Mouse (Mus musculus): ENCODE results near the gene Fancg. TPM values are rescaled to one million over a fixed set of nuclear protein-coding genes. Genes with fewer than 3 reads are reported as not detected.

Gene Fancg
- 10 to 100 TPM in 1 of 2 experiments, 1 to 10 TPM in 1; 9.8 to 13.8 TPM for total RNA-seq (2021)
- long read RNA-seq, transcript Fancg-201 (14 exons, 2,771 nt), result major isoform, 8 of 16 reads
- long read RNA-seq, partial matches to known transcripts, result 1 of 16 reads
- long read RNA-seq, other reads (novel, unspliced or antisense), result 7 of 16 reads

DNA sequence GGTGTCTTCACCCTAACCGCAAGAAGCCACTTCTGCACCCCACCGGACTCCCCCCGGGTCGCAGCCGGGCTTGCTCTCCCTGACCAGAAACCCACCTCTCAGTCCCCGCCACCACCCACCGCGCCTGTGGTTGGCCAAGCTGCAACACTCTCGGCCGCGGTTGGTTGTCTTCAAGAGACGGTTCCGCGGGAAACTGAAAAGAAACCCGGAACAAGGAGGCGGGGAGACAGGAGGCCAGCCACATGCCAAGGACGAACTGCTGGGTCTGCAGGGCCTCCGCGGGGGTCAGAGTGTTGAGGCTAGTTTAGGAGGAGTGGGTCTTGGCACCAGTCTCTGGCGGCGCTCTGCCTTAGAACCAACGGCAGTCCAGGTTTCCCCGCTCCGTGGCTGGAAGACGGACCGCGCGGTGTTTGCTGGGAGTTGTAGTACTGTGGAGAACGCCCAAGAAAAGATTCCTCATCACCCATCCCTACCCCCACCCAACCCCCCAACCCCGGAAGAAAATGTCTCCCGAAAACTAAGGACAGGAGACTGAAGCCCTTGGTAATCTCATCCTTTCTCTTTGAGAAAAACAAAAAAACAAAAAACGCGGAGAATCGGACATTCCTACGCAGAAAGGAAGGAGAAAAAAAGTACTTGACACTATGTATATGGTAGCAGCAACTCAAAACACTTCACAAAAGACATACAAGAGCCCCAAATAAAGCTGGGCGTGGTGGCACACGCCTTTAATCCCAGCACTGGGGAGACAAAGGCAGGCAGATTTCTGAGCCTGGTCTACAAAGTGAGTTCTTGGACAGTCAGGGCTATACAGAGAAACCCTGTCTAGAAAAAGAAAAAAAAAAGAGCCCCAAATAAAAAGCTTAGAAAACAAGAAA, at the start of gene Fancg:
Gene Fancg (minus strand): TSS at position 346 of the 878 bp plus-strand sequence.
- peak; percentile 75 to 90 for DNase-seq (ENCODE audit: low spot score in 2 of 2)

GRCm38 (mm10) chr4:43059697-43060096, 49.4 kb upstream of the Fancg start:
- no peak for DNase-seq (ENCODE audit: low spot score in 2 of 2)

DNA sequence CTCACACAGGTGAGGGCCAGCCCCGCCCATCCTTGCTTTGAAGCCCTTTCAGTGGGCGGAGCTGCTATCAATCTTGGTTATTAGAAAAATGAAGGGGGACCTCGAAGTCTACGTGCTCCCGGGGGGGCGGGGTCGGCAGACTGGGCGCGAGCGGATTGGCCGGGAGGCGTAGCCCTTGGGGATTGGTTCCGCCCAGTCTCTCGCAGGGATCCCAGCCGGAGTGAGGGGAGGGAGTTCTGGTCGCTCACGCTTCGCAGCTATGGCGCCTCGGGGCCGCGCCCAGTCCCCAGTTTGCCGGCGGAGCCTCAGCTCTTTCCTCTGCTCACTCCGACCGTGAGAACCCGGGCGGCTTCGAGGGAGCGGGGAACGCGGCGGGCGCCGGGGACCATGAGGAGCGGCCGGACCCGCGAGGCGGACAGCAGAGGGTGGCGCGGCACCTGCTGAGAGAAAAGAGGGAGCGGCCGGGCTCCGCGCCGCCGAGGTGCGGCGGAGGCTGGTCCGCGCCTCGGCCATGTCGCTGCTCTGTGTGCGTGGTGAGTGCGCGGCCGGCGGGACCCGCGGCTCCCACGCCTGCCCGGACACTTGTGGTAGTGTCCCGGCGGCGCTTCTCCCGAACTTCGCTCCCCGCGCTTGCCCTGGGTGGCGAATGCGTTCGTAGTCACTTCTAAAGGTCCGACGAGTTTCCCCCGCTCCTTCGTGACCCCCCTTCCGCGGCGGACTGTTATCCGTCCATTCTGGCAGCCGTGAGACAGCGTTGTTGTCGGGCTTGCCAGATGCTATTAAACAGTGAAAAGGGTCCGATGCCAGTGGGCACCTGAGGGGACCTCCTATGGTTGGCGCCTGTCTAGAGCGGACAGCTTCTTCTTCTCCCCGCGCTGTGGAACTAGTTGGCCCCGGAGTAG, 48.7 kb upstream of the Fancg start, which contains the start of gene Unc13b:
Gene Unc13b (plus strand): TSS at position 201 of the 902 bp plus-strand sequence.
- peak; percentile 90 to 92 for DNase-seq (ENCODE audit: low spot score in 2 of 2)

DNA sequence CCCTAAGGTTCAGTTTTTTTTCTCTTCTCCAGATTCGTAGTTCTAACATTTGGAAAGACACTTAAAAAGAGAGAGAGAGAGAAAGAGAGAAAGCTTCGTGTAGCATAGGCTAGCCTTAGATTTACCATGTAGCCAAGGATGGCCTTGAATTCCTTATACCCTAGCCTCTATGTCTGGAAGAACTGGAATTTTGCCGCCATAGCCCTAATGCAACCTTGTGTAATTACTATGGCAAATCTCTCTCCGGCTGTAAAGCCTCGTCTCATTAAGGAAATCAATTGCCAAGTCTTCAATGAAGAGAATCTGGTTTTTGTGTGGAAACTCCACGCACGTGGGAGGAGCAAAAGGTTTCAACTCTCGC, 48.1 kb upstream of the Fancg start:
- no peak for DNase-seq (ENCODE audit: low spot score in 2 of 2)

GRCm38 (mm10) chr4:43057654-43058053, 47.3 kb upstream of the Fancg start:
- DNase-seq (ENCODE audit: low spot score in 2 of 2), result no peak

- peak in 1 of 2 experiments; percentile 60 for DNase-seq (ENCODE audit: low spot score in 2 of 2)
Measured at GRCm38 (mm10) chr4:43052627-43053026, 42.3 kb upstream of the Fancg start.

DNA sequence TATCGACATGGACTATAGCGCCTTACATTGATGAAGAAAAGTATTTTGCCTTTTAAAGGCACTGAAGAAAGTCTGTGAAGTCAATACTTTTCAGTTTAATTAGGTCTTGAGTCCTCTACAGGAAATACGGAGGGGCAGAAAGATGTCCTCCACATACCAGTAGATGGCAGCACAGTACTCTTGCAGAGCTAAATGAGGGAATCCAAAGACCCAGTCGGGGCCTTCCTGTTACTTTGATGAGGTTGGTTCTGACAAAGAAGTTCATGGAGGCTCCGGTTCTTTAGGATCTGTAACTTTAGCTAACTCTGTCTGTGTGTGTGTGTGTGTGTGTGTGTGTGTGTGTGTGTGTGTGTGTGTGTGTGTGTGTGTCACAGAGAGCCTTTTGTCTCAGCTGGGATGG, 36.9 kb upstream of the Fancg start:
- DNase-seq (ENCODE audit: low spot score in 2 of 2), result peak; percentile 51 to 90

- DNase-seq (ENCODE audit: low spot score in 2 of 2), result no peak
Measured at GRCm38 (mm10) chr4:43046607-43047006, 36.3 kb upstream of the Fancg start.

- peak; percentile 91 to 94 for DNase-seq (ENCODE audit: low spot score in 2 of 2)
Measured at GRCm38 (mm10) chr4:43045659-43046302, 35.5 kb upstream of the Fancg start, which contains the start of gene Fam214b. Gene Fam214b, minus strand, starts transcription at chr4:43046220.

DNA sequence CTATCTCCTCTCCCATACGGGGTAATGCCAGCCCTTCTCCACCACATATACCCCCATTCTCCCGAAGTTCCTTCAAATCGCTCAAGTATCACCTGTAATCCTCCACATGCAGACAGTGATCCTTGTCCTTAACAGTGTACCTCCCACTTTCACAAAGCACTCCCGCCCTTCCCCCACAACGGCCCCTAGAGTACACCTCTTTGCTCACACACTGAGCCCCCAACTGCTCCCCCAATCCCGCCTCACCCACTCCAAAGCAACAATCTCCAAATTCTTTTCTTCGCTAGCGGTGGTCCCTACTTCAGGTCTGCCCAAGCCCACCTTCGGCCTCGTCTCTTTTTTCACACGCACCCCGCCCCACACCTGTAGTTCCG, 35.0 kb upstream of the Fancg start:
- DNase-seq (ENCODE audit: low spot score in 2 of 2), result no peak

DNA sequence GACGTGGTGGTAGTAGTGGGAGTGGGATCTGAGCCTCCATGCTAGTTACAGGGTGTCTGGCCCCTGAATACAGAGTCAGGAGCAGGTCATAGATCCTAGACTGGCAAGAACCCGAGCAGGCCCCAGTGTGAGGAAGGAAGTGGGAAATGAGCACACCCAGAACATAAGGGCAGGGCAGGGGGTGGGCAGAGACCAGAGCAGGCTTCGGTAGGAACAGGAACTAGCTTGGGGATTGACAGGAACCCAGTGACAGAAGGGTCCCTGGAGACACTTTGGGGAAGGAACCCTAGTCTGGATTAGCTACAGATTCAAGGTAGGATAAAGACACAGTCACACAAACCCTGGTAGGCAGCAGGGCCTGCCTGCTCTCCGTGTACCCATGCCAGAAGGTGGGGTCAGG, 34.4 kb upstream of the Fancg start:
- DNase-seq (ENCODE audit: low spot score in 2 of 2), result peak in 1 of 2 experiments; percentile 12

- DNase-seq (ENCODE audit: low spot score in 2 of 2), result peak; percentile 59 to 60
Measured at GRCm38 (mm10) chr4:43043644-43044357, 33.5 kb upstream of the Fancg start.

DNA sequence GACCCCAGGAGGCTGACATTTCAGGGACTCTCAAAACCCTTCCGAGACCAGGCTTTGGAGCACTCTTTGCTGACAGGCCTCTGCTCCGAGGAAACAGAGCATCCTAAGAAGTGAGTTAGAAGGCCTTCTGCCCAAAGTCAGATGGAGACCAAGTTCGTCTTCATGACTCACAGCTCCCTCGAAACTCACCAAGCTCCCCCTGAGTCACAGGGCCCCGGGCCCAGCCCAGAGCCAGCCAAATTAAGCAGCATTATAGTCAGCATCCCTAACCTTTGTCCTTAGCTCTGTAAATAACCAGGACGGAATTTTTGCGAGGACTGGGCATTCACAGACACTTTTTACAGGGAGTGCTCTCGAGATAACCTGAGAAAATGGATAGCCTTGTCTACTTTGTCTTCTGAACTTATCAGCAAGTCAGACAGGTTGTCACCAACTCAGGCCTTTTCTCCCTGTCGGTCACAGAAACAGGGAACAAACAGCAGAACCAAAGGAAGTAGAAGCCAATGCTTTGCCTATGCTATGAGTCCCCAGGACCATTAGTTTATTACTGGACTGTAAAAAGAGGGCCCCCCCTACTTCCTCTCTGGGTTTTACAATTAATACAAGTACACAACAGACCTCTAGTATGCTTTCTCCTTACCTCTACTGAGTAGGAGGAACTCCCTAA, 30.7 kb upstream of the Fancg start:
- no peak for DNase-seq (ENCODE audit: low spot score in 2 of 2)

- peak; percentile 92 to 97 for DNase-seq (ENCODE audit: low spot score in 2 of 2)
Measured at GRCm38 (mm10) chr4:43040114-43040572, 29.8 kb upstream of the Fancg start.

- DNase-seq (ENCODE audit: low spot score in 2 of 2), result no peak
Measured at GRCm38 (mm10) chr4:43039609-43040008, 29.3 kb upstream of the Fancg start.

GRCm38 (mm10) chr4:43038567-43039495, 28.5 kb upstream of the Fancg start:
- DNase-seq (ENCODE audit: low spot score in 2 of 2), result peak; percentile 53 to 55

GRCm38 (mm10) chr4:43037860-43038566, 27.7 kb upstream of the Fancg start:
- DNase-seq (ENCODE audit: low spot score in 2 of 2), result no peak

- no peak for DNase-seq (ENCODE audit: low spot score in 2 of 2)
Measured at GRCm38 (mm10) chr4:43036356-43036755, 26.1 kb upstream of the Fancg start.

All from layer of hippocampus, adult 18-20 months (tissue).